Mouse (Mus musculus) embryonic facial prominence, embryonic 15.5 days (tissue): ENCODE measurements around the gene Cnnm3. TPM values are rescaled to one million over a fixed set of nuclear protein-coding genes. Genes with fewer than 3 reads are reported as not detected.

Experiments used
- ATAC-seq: fragments of 200-750 bp; cut with Nextera tagmentation; 2 replicates; pipeline ENCODE4 v1.8.0; 2017; ENCODE audit warnings: low read depth, moderate TSS enrichment; ENCODE audit not compliant: insufficient number of reproducible peaks, low FRiP score, low TSS enrichment
- H3K27ac ChIP-seq: fragments of 300-500 bp; sonication (generic); replicated peaks from 2 replicates; pipeline ENCODE4 v1.5.1; 2015; ENCODE audit warnings: mild to moderate bottlenecking, inconsistent platforms
- H3K27me3 ChIP-seq: fragments of 300-500 bp; sonication (generic); 2 replicates; pipeline ENCODE4 v1.6.1; 2015; ENCODE audit warnings: inconsistent platforms
- H3K36me3 ChIP-seq: fragments of 300-500 bp; sonication (generic); 2 replicates; pipeline ENCODE4 v1.6.1; 2015; ENCODE audit warnings: mild to moderate bottlenecking, inconsistent platforms
- H3K4me1 ChIP-seq: fragments of 300-500 bp; sonication (generic); 2 replicates; pipeline ENCODE4 v1.6.1; 2015; ENCODE audit warnings: inconsistent platforms
- H3K4me2 ChIP-seq: fragments of 300-500 bp; sonication (generic); replicated peaks from 2 replicates; pipeline ENCODE4 v1.6.1; 2015; ENCODE audit warnings: mild to moderate bottlenecking, inconsistent platforms
- H3K4me3 ChIP-seq: fragments of 300-500 bp; sonication (generic); replicated peaks from 2 replicates; pipeline ENCODE4 v1.5.1; 2015; ENCODE audit warnings: mild to moderate bottlenecking, inconsistent platforms
- H3K9ac ChIP-seq: fragments of 300-500 bp; sonication (generic); 2 replicates; pipeline ENCODE4 v1.6.1; 2015; ENCODE audit warnings: inconsistent platforms
- H3K9me3 ChIP-seq: fragments of 300-500 bp; sonication (generic); replicated peaks from 2 replicates; pipeline ENCODE4 v1.6.1; 2016; ENCODE audit warnings: inconsistent platforms
- WGBS: fragments of 180-500 bp; shearing (Covaris S2); methylation state at CpG from one replicate; pipeline ENCODE4 v1.1.7; 2015; 5-methylcytosine and 5-hydroxymethylcytosine counted together
- polyA plus RNA-seq: library from polyadenylated mRNA; unstranded; fragments of >200 nt; fragmentation: Nextera tagmentation; extraction: Ambion mirVana; gene quantifications from 2 replicates; pipeline ENCODE4 v1.2.1, GENCODE M21; 2015

Cnnm3 gene
- polyA plus RNA-seq, 1 experiment from 2014 or later: 3.8 TPM

DNA sequence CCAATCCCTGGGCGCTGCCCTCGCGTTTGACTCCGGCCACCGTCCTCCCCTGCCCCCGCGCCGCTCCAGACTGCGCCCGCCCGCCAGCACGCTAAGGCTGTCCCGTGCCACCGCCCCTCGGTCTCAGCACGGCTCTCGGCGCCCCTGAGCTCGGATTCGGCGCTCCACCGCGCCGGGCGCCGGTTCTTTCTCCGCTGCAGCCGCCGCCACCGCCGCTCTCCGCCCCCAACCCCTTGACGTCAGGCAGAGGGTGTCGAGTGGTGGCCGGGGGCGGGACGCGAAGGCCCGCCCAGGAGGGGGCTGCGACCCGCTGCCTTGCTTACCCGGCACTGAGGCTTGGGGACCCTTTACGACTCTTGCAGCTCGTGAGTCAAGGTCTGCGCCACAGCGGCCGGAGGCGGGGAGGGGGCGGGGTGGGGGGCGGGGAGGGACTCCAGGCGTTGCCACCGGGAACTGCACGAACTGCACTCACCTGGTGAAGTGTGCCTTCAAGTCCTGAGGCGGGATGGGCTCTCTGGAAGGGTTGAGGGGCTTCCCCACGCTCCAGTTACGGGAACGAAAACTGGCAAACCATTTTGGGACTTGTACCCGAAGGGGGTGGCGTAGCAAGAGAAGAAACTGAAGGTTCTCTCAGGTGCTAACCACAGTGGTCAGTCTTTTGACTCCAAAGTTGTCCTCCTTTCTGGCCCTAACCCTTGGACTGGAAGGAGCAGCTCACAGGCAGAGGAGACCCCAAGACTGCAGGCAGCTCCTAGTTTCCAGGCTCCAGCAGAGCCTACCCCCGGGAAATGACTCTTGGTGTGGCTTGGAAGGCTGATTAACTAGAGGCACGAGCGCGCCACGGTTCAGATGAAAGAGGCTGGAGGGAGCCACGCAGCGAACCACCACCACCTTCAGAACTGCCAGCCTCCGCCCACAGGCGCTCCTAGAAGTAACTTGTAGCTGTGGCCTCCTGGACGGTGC lies 46.6 kb downstream of the Cnnm3 start, which contains the start of gene Sema4c:
Sema4c (minus strand) TSS at position 319 of the 963 bp plus-strand sequence.
- H3K9me3 ChIP-seq: no peaks in the 10 kb centered on the region
- H3K4me1 ChIP-seq: peaks cover 45% of the 10 kb centered on the region
- H3K4me3 ChIP-seq: peak within 1 kb of the TSS; percentile 95
- H3K4me2 ChIP-seq: peak within 1 kb of the TSS; percentile 89
- no peaks in the 10 kb centered on the region for H3K27me3 ChIP-seq
- 1% methylated on average over 66 of the region's 69 CpGs for WGBS
- ATAC-seq: peak; percentile 69
- H3K27ac ChIP-seq: peak within 1 kb of the TSS; percentile 99
- H3K9ac ChIP-seq: peak within 1 kb of the TSS; percentile 93
- H3K36me3 ChIP-seq: peaks cover 18% of the 10 kb centered on the region

DNA sequence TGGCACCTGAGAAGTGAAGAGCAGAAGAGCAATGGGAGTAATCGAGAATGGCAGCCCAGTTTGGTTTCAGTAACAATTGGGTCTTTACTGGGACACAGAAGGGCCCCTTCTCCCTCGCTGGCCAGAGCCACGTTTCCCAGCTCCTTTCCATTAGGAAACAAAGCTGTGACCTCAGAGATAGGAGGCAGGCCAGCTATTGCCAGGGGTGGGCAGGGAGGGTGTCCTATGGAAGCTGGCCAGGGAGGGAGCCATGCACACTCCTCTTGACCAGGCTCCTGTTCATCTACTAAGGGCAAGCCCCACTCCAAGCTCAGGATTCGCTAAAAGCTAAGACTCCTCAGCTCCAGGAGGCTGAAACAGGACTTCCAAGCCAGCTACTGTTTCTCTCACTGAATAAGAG lies 47.6 kb downstream of the Cnnm3 start:
- Histone ChIP-seq H3K4me2 (peak overlapping the region; percentile 89), H3K27me3 (no peaks in the 10 kb centered on the region), H3K4me3 (peak overlapping the region; percentile 95), H3K9me3 (no peaks in the 10 kb centered on the region), H3K27ac (peak overlapping the region; percentile 99; the same call in 1 of the 2 replicates), H3K9ac (no peak overlapping the region), H3K36me3 (peaks cover 9% of the 10 kb centered on the region; the same call in 1 of the 2 replicates), H3K4me1 (peaks cover 40% of the 10 kb centered on the region)
- no peak for ATAC-seq
- 19% methylated on average over 4 of the region's 4 CpGs for WGBS

DNA sequence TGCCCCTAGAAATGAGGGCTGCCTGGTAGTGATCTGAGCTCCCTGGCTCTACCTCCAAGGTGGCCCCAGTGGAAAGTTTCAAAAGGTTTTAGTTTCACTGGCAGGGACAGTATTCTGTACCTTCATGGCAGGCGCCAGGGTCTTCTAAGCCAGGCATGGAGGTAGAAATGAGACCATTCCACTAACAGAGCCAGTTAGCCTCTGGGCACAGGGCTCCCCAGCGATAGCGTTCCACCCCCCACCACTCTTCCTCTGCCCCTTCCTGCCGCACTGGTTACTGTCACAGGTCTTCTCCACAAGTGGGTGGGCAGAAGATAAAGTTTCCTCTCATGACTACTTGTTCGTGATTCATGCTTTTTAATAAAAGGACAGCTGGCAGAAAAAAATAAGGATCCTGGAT lies 48.2 kb downstream of the Cnnm3 start:
- Histone ChIP-seq H3K4me2 (no peak overlapping the region), H3K27me3 (no peaks in the 10 kb centered on the region), H3K9ac (no peak overlapping the region), H3K27ac (no peak overlapping the region), H3K36me3 (peaks cover 3% of the 10 kb centered on the region; the same call in 1 of the 2 replicates), H3K4me3 (no peak overlapping the region), H3K4me1 (peaks cover 34% of the 10 kb centered on the region), H3K9me3 (no peaks in the 10 kb centered on the region)
- ATAC-seq: no peak
- WGBS: 30% methylated on average over 5 of the region's 5 CpGs

DNA sequence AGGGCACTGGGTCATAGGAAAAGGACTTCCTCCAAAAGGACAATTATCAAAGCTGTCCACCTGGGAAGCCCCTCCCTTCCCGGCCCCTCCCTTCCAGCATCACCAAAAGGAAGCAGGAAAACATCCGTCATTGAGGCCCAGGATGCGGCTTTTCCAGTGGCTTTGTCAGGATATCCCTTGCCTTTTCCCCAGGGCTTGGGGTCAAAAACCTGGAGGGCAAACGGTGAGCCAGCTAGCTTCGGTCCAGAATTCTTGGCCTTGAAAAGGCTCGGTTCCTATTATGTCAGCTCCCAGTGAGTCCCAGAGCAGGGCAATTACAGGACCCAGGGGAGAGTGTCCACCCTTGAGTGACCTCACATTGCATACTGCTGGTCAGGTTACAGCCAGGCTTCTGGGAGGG lies 49.2 kb downstream of the Cnnm3 start:
- no peak overlapping the region for H3K9ac ChIP-seq
- H3K4me1 ChIP-seq: peaks cover 26% of the 10 kb centered on the region
- no peak overlapping the region for H3K27ac ChIP-seq
- WGBS: 44% methylated on average over 6 of the region's 6 CpGs
- no peaks in the 10 kb centered on the region for H3K36me3 ChIP-seq
- H3K9me3 ChIP-seq: no peaks in the 10 kb centered on the region
- ATAC-seq: no peak
- H3K27me3 ChIP-seq: no peaks in the 10 kb centered on the region
- H3K4me3 ChIP-seq: no peak overlapping the region
- no peak overlapping the region for H3K4me2 ChIP-seq

DNA sequence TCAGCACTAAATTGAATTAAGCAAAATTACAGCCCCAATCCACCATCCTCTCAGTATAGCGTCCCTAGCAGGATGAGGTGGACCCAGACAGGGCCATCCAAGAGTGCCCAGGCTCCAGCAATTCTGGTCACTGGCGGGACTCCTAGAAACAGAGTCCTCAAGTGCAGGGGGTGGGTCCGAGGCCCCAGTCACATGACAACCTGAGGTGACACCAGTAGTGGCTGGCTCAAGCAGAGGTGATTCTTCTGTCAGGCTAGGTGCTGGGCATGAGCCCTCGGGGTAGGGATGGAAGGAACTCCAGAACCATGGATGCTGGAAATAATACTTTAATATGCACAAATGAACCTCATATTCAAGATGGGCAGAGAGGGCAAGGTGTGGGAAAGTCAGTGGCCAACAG lies 50.7 kb downstream of the Cnnm3 start:
- H3K4me2 ChIP-seq: no peak overlapping the region
- H3K36me3 ChIP-seq: no peaks in the 10 kb centered on the region
- H3K27me3 ChIP-seq: no peaks in the 10 kb centered on the region
- WGBS: 60% methylated on average over 4 of the region's 4 CpGs
- H3K4me1 ChIP-seq: peaks cover 28% of the 10 kb centered on the region
- no peaks in the 10 kb centered on the region for H3K9me3 ChIP-seq
- no peak overlapping the region for H3K9ac ChIP-seq
- no peak overlapping the region for H3K4me3 ChIP-seq
- H3K27ac ChIP-seq: no peak overlapping the region
- ATAC-seq: no peak

DNA sequence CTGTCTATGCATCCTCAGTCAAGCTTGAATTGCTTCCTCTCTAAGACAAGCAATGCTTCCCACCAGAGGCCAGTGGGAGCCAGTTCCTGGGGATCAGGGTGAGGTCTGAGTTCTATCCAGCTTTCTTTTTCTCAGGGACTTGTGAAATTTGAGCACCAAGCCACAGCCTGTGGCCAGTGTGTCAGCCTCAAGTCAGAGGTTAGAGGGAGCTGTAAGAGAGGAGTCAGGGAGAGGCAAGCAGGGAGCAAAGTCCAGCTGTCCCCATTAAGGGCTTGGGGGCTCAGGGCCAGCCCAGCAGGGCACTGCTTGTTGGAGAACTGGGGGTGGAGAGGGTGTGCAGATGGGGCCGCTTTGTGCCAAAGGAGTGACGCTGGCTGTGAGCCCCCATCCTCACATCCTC lies 51.5 kb downstream of the Cnnm3 start:
- no peak overlapping the region for H3K9ac ChIP-seq
- peaks cover 33% of the 10 kb centered on the region for H3K4me1 ChIP-seq
- no peak for ATAC-seq

DNA sequence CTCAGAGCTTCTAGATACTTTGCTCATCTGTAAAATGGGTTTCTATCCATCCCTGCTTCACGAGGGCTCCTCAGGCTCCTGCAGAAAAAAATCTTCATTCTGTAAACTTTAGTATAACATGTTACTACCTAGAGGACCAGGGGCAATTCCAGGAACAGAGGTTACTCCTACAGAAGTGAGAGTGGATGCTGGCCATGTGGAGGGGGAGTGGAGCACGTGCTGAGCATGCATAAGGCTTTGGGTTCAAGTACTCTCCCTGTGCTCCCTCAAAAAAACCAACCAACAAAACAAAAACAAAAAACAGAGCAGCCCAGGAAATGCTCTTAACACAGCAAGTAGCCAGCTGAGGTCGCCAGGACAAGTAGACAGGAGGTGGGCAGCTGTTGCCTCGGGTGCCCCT lies 52.0 kb downstream of the Cnnm3 start:
- ATAC-seq: no peak
- peaks cover 33% of the 10 kb centered on the region for H3K4me1 ChIP-seq
- H3K27ac ChIP-seq: no peak overlapping the region
- no peak overlapping the region for H3K4me2 ChIP-seq
- H3K27me3 ChIP-seq: no peaks in the 10 kb centered on the region
- no peaks in the 10 kb centered on the region for H3K36me3 ChIP-seq
- WGBS: 61% methylated on average over 4 of the region's 4 CpGs
- no peak overlapping the region for H3K4me3 ChIP-seq
- H3K9me3 ChIP-seq: no peaks in the 10 kb centered on the region
- no peak overlapping the region for H3K9ac ChIP-seq

More for the DNA sequence above, 51.5 kb downstream of the Cnnm3 start:
- no peak overlapping the region for H3K4me3 ChIP-seq
- no peaks in the 10 kb centered on the region for H3K27me3 ChIP-seq
- no peaks in the 10 kb centered on the region for H3K36me3 ChIP-seq
- H3K27ac ChIP-seq: no peak overlapping the region
- H3K4me2 ChIP-seq: no peak overlapping the region
- H3K9me3 ChIP-seq: no peaks in the 10 kb centered on the region
- WGBS: 72% methylated on average over 2 of the region's 2 CpGs

DNA sequence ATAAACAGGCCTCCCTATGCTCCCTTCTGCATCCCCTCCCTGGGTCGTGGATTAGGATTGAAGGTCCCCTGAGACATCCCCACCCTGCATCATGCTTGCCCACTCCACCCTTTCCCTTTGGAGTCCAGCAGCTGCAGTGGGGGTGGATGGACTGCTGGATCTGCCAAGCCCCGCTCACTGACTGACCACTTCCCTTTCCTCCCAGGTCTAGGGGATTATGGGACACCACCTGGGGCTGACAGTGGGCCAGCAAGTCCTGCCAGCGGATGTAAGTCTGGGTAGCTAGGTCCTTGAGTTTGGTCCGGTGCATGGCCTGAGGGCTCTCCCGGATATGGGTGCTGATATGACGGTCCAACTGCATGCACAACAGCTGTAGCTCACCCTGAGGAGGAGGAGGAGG lies 52.4 kb downstream of the Cnnm3 start:
- ATAC-seq: no peak
- no peak overlapping the region for H3K4me2 ChIP-seq
- no peaks in the 10 kb centered on the region for H3K27me3 ChIP-seq
- WGBS: 77% methylated on average over 6 of the region's 6 CpGs
- H3K4me1 ChIP-seq: peaks cover 33% of the 10 kb centered on the region
- no peaks in the 10 kb centered on the region for H3K9me3 ChIP-seq
- H3K9ac ChIP-seq: no peak overlapping the region
- H3K27ac ChIP-seq: no peak overlapping the region
- H3K36me3 ChIP-seq: no peaks in the 10 kb centered on the region
- no peak overlapping the region for H3K4me3 ChIP-seq

DNA sequence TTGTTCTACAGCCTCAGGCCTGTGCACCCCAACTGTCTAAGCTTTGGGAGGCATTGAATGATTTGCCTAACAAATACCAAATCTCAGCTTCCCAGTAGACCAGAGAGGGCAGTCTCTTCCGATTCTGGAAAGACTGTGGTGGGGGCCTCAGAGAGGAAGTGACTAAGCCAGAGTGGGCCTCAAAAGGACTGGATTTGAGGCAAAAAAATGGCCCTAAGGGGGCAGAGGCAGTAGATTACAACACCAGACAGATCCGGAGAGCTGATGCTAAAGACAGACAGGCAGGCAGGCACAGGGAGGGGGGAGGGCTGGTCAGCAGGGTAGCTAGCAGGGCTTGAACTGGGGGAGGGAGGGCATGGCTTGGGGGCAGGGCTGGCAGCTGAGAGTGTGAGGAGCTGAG lies 54.8 kb downstream of the Cnnm3 start:
- Histone ChIP-seq H3K27me3 (no peaks in the 10 kb centered on the region), H3K27ac (no peak overlapping the region), H3K4me2 (no peak overlapping the region), H3K9ac (no peak overlapping the region), H3K9me3 (no peaks in the 10 kb centered on the region), H3K4me1 (peaks cover 36% of the 10 kb centered on the region), H3K4me3 (no peak overlapping the region), H3K36me3 (no peaks in the 10 kb centered on the region)
- ATAC-seq: no peak
- 13% methylated on average over 2 of the region's 2 CpGs for WGBS

DNA sequence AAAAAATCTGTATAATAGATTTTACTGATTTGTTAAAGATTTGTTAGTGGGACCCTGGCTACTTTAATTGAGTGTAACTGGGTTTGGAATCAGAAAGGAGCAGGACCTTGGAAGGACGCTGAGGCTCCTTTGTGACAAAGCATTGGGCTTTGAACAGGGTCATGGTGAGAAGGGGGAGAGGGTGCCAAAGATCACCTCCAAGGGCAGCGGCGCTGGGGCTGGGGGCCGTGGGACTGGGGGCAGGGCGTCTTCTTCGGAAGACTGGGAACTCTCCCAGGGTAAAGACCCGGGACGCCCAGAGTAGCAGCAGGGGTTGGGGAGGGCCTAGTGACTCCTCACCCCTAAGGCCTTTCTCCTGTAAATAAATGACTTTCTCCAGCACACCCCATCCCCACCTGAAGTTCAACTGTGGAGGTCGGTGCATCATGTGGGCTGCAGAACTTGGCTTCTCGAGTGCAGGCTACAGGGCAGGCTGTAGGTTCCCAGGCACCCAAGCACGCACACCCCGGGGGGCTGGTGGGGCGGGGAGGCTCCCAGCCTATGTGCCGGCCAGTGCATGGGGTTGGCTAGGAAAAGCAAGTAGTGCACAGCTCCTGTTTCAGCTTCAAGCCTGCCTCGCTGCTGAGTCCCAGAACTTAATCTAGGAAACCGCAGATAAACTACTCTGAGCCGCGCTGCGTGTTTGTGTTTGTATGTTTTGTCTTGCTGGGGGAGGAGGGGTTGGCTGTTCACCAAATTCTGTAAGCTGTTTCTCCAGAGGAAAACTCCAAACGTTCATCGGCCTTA lies 56.3 kb downstream of the Cnnm3 start:
- ATAC-seq: no peak
- Histone ChIP-seq H3K27me3 (no peaks in the 10 kb centered on the region), H3K4me2 (0 out of 2 replicates have a peak overlapping the region, but pooled peaks have one; percentile 4), H3K4me1 (peaks cover 50% of the 10 kb centered on the region), H3K9me3 (no peaks in the 10 kb centered on the region), H3K9ac (no peak overlapping the region), H3K4me3 (no peak overlapping the region), H3K36me3 (no peaks in the 10 kb centered on the region), H3K27ac (peak overlapping the region; percentile 65)
- 28% methylated on average over 21 of the region's 21 CpGs for WGBS

DNA sequence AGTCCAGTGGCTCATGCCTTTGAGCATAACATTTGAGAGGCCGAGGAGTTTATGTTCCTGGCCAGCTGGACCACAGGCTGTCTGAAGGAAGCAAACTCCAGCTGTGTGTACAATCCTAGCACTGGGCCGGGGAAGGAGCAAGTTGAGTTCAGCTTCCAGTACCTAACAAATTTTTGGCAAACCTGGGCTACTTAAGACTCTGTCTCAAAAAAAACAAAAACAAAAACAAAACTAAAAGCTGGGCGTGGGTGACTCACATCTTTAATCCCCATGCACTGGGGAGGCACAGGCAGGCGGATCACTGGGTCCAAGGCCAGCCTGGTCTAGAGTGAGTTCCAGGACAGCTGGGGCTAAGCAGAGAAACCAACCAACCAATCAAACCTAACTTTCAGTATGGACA lies 57.1 kb downstream of the Cnnm3 start:
- Histone ChIP-seq H3K9me3 (no peaks in the 10 kb centered on the region), H3K4me2 (no peak overlapping the region), H3K27me3 (no peaks in the 10 kb centered on the region), H3K9ac (no peak overlapping the region), H3K4me1 (peaks cover 58% of the 10 kb centered on the region), H3K36me3 (no peaks in the 10 kb centered on the region), H3K27ac (peak overlapping the region; percentile 65), H3K4me3 (no peak overlapping the region)
- 59% methylated on average over 4 of the region's 4 CpGs for WGBS
- ATAC-seq: no peak
